Mouse (Mus musculus) forebrain, embryonic 14.5 days (tissue): Measurements from ENCODE around the gene Ltb4r2. TPM values are rescaled to one million over a fixed set of nuclear protein-coding genes. Genes with fewer than 3 reads are reported as not detected.

Experiments
- ATAC-seq: fragments of 200-750 bp; cut with Nextera tagmentation; 2 replicates; pipeline ENCODE4 v1.8.0; 2017; ENCODE audit warnings: mild to moderate bottlenecking, moderate library complexity
- DNase-seq: peaks from one replicate; pipeline ENCODE4 v3.0.0-alpha.2; 2015; ENCODE audit warnings: low spot score
- H3K27ac ChIP-seq: fragments of 300-500 bp; sonication (generic); 2 replicates; pipeline ENCODE4 v1.5.1; 2014; ENCODE audit warnings: low read depth, mild to moderate bottlenecking, control low read depth, low read length, moderate library complexity
- H3K27me3 ChIP-seq: fragments of 300-500 bp; sonication (generic); replicated peaks from 2 replicates; pipeline ENCODE4 v1.6.1; 2014; ENCODE audit warnings: low read length, control low read depth, mixed read lengths; ENCODE audit not compliant: control insufficient read depth, insufficient read depth
- H3K36me3 ChIP-seq: fragments of 300-500 bp; sonication (generic); 2 replicates; pipeline ENCODE4 v1.6.1; 2014; ENCODE audit warnings: low read length, control low read depth; ENCODE audit not compliant: control insufficient read depth, insufficient read depth
- H3K4me1 ChIP-seq: fragments of 300-500 bp; sonication (generic); 2 replicates; pipeline ENCODE4 v1.6.1; 2014; ENCODE audit warnings: antibody characterized with exemption, low read length, control low read depth; ENCODE audit not compliant: control insufficient read depth, insufficient read depth
- H3K4me2 ChIP-seq: fragments of 300-500 bp; sonication (generic); 2 replicates; pipeline ENCODE4 v1.6.1; 2014; ENCODE audit warnings: mild to moderate bottlenecking, control low read depth, low read length
- H3K4me3 ChIP-seq: fragments of 300-500 bp; sonication (generic); 2 replicates; pipeline ENCODE4 v1.5.1; 2014; ENCODE audit warnings: low read depth, low read length, control low read depth
- H3K9ac ChIP-seq: fragments of 300-500 bp; sonication (generic); 2 replicates; pipeline ENCODE4 v1.6.1; 2014; ENCODE audit warnings: mild to moderate bottlenecking, low read length, control low read depth, moderate library complexity
- H3K9me3 ChIP-seq: fragments of 300-500 bp; sonication (generic); replicated peaks from 2 replicates; pipeline ENCODE4 v1.6.1; 2016; ENCODE audit warnings: low read length, control low read depth, mixed read lengths; ENCODE audit not compliant: control insufficient read depth
- WGBS: fragments of 180-500 bp; shearing (Covaris S2); extraction: QIAGEN DNeasy Blood & Tissue Kit; methylation state at CpG from one replicate; pipeline ENCODE4 v1.1.7; 2014; 5-methylcytosine and 5-hydroxymethylcytosine counted together
- polyA plus RNA-seq: library from polyadenylated mRNA; unstranded; fragments of >200 nt; fragmentation: Nextera tagmentation; extraction: Ambion mirVana; gene quantifications from 2 replicates; pipeline ENCODE4 v1.2.1, GENCODE M21; 2014

Gene Ltb4r2
- polyA plus RNA-seq, 1 experiment from 2014 or later, result 0.14 TPM

- ATAC-seq (no peak), DNase-seq (no peak)
- no peaks in the 10 kb centered on the region for H3K9me3 ChIP-seq
- H3K4me2 ChIP-seq, result no peak overlapping the region
- no peak overlapping the region for H3K27ac ChIP-seq
- no peak overlapping the region for H3K9ac ChIP-seq
- H3K4me1 ChIP-seq, result no peaks in the 10 kb centered on the region
- H3K4me3 ChIP-seq, result no peak overlapping the region
- 55% methylated on average over 9 of the region's 9 CpGs for WGBS
- no peaks in the 10 kb centered on the region for H3K36me3 ChIP-seq
- H3K27me3 ChIP-seq, result peaks cover 37% of the 10 kb centered on the region
Observed at GRCm38 (mm10) chr14:55782361-55782960, 21.2 kb downstream of the Ltb4r2 start.

DNA sequence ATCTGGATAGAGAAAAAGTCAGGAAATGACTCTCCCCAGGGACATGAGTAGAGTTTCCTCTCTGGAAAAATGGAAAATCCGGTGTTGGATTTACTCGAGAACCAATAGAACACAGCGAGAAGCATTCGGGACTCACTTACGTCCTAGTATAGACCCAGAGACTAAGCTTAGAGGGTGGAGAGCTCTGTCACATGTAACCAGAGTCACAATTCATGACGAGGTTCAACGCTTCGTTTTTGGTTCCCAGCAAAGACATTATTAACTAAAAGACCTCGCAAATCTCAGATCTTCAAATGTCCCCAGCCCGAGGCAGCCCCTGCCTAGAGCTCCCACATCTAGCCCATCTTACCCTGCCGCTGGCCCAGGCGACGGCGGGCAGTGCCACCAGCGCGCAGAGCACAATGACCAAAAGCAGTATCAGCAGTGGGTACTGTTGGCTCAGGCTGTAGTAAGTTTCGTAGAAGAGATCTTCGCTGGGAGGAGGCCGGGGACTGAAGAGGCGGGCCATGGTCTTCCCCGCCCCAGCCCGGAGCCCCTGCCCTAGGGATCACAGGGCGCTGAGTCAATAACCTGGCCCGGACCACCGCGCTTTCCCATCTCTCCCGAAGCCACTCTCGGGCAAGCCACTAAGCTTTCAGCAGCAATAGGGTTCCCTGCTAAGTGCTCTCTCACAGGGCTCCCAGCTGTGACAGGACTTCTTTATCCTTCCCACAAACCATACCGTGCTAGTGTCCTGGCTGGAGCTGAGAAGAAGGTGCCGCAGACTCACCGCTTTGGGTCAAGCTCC is 22.1 kb downstream of the Ltb4r2 start:
- peaks cover 45% of the 10 kb centered on the region for H3K27me3 ChIP-seq
- H3K9ac ChIP-seq, result no peak overlapping the region; the same call in 1 of the 2 replicates
- ATAC-seq, result no peak
- peak overlapping the region; percentile 12; the same call in 1 of the 2 replicates for H3K4me3 ChIP-seq
- peak; percentile 29 for DNase-seq
- H3K36me3 ChIP-seq, result no peaks in the 10 kb centered on the region
- H3K27ac ChIP-seq, result no peak overlapping the region
- H3K4me1 ChIP-seq, result no peaks in the 10 kb centered on the region
- peak overlapping the region; percentile 34 for H3K4me2 ChIP-seq
- no peaks in the 10 kb centered on the region for H3K9me3 ChIP-seq
- 3% methylated on average over 29 of the region's 31 CpGs for WGBS

- no peak within 1 kb of the TSS for H3K27ac ChIP-seq
- 4% methylated on average over 13 of the region's 13 CpGs for WGBS
- no peak within 1 kb of the TSS; the same call in 1 of the 2 replicates for H3K9ac ChIP-seq
- DNase-seq (no peak), ATAC-seq (no peak)
- no peaks in the 10 kb centered on the region for H3K4me1 ChIP-seq
- H3K9me3 ChIP-seq, result no peaks in the 10 kb centered on the region
- H3K36me3 ChIP-seq, result no peaks in the 10 kb centered on the region
- peak within 1 kb of the TSS; percentile 34 for H3K4me2 ChIP-seq
- H3K27me3 ChIP-seq, result peaks cover 50% of the 10 kb centered on the region
- peak within 1 kb of the TSS; percentile 12; the same call in 1 of the 2 replicates for H3K4me3 ChIP-seq
Observed at GRCm38 (mm10) chr14:55783958-55784235, 22.7 kb downstream of the Ltb4r2 start, which contains the start of gene Adcy4. TSS of gene Adcy4 (minus strand) at chr14:55784095.

- ATAC-seq, result no peak
Observed at GRCm38 (mm10) chr14:55785195-55785594, 24.0 kb downstream of the Ltb4r2 start.

DNA sequence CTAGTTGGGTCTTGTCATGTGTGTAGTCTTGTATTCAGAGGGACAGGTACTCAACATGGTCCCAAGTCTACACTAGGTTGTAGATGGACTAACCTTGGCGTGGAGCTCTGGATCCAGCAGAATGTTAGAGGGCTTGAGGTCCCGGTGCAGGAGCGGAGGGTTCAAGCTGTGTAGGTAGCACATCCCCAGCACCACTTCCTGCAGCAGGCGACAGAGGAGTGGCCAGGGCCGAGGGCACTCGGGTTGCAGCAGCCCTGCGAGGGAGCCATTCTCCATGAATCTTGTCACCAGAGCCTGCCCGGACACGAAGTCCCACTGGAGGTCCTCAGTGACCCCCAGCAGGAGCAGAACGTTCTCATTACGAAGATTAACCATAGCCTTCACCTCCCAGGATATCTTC is 26.5 kb downstream of the Ltb4r2 start:
- H3K9me3 ChIP-seq, result no peaks in the 10 kb centered on the region
- WGBS, result 38% methylated on average over 11 of the region's 11 CpGs
- no peak overlapping the region for H3K4me3 ChIP-seq
- H3K27ac ChIP-seq, result no peak overlapping the region
- H3K4me2 ChIP-seq, result no peak overlapping the region
- no peak for ATAC-seq
- no peak for DNase-seq
- no peak overlapping the region for H3K9ac ChIP-seq
- H3K36me3 ChIP-seq, result no peaks in the 10 kb centered on the region
- no peaks in the 10 kb centered on the region for H3K4me1 ChIP-seq
- H3K27me3 ChIP-seq, result peaks cover 56% of the 10 kb centered on the region

More at GRCm38 (mm10) chr14:55785195-55785594, 24.0 kb downstream of the Ltb4r2 start:
- Histone ChIP-seq H3K9me3 (no peaks in the 10 kb centered on the region), H3K27me3 (peaks cover 62% of the 10 kb centered on the region), H3K9ac (no peak overlapping the region), H3K4me3 (no peak overlapping the region), H3K27ac (no peak overlapping the region), H3K4me2 (no peak overlapping the region), H3K36me3 (no peaks in the 10 kb centered on the region), H3K4me1 (no peaks in the 10 kb centered on the region)
- DNase-seq, result no peak
- 23% methylated on average over 6 of the region's 6 CpGs for WGBS

DNA sequence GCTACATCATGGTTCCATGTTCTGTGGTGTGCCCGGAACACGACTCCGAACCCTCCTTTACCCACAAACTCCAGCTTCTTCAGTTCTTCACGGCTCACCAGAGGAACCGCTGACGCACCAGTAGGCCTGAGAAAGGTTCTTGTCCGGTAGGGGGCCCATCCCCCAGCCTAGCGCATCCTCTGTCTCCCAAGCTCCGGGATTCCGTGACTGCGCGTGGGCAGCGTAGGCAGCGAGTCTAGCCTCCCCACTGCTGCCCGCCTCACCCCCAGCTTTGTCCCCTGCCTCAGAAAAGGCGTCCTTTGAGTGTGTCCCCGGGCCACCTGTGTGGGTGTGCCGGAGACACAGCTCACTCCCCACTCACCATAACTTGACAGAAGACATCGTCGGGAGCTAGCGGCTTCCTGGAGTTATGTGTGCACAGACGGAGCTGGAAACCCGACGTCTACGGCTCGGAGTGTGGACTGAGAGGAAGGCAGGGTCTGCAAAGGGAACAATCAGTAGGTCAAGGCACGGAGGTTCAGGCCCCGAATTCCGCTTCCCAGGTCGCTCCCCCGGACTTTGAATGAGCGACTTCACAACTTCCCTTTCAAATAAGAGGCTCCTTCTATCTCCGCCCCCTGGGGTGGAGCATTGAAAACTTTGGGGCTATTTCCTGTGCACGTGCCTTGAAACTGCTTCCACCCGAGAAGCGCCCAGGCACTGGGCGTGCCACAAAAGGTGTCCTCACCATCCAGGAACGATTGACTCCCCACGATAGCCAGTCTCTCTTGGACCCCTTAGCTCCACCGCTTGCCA is 27.2 kb downstream of the Ltb4r2 start, which contains the start of gene Ripk3:
TSS of gene Ripk3 (minus strand) at position 610 of the 795 bp plus-strand sequence.
- H3K27ac ChIP-seq, result no peak within 1 kb of the TSS
- no peaks in the 10 kb centered on the region for H3K9me3 ChIP-seq
- H3K9ac ChIP-seq, result peak within 1 kb of the TSS; percentile 10; the same call in 1 of the 2 replicates
- no peaks in the 10 kb centered on the region for H3K4me1 ChIP-seq
- no peak for DNase-seq
- ATAC-seq, result no peak
- no peaks in the 10 kb centered on the region for H3K36me3 ChIP-seq
- H3K4me2 ChIP-seq, result peak within 1 kb of the TSS; percentile 37
- peak within 1 kb of the TSS; percentile 10; the same call in 1 of the 2 replicates for H3K4me3 ChIP-seq
- 5% methylated on average over 40 of the region's 40 CpGs for WGBS
- peaks cover 51% of the 10 kb centered on the region for H3K27me3 ChIP-seq

- H3K9me3 ChIP-seq, result no peaks in the 10 kb centered on the region
- WGBS, result 75% methylated on average over 2 of the region's 2 CpGs
- H3K4me1 ChIP-seq, result no peaks in the 10 kb centered on the region
- H3K4me2 ChIP-seq, result no peak overlapping the region
- no peak overlapping the region for H3K9ac ChIP-seq
- H3K4me3 ChIP-seq, result no peak overlapping the region
- H3K36me3 ChIP-seq, result no peaks in the 10 kb centered on the region
- no peak for ATAC-seq
- H3K27me3 ChIP-seq, result peaks cover 16% of the 10 kb centered on the region
- DNase-seq, result no peak
- no peak overlapping the region for H3K27ac ChIP-seq
Observed at GRCm38 (mm10) chr14:55793461-55793860, 32.2 kb downstream of the Ltb4r2 start.

DNA sequence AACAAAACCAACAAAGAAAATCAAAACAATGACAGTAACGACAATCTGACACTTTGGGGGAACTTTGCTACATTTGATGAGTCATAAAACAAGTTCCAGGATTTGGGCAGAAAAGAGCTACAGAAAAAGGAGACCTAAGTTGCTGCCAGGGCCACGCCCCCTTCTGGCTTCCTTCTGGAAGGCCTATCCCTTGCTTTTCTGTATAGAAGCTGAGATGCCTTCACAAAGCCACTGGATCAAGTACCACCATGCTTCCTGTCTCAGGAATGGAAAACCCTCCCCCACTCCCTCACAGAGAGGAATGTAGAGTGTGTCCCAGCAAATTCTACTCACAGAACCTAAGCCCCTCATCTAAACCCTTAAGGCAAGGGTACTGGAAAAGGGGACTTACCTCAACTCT is 32.7 kb downstream of the Ltb4r2 start:
- H3K36me3 ChIP-seq, result no peaks in the 10 kb centered on the region
- H3K9ac ChIP-seq, result no peak overlapping the region
- WGBS, result 65% methylated on average over 2 of the region's 2 CpGs
- DNase-seq (no peak), ATAC-seq (no peak)
- no peak overlapping the region for H3K4me3 ChIP-seq
- peaks cover 11% of the 10 kb centered on the region for H3K27me3 ChIP-seq
- H3K9me3 ChIP-seq, result no peaks in the 10 kb centered on the region
- H3K27ac ChIP-seq, result no peak overlapping the region
- no peak overlapping the region for H3K4me2 ChIP-seq
- no peaks in the 10 kb centered on the region for H3K4me1 ChIP-seq
